Mouse (Mus musculus): ENCODE data around the gene Crybb3. TPM values are rescaled to one million over a fixed set of nuclear protein-coding genes. Genes with fewer than 3 reads are reported as not detected.

Crybb3 gene
- total RNA-seq, 1 experiment: 1.2 TPM

GRCm38 (mm10) chr5:113108165-113108764, 26.9 kb upstream of the Crybb3 start:
- in situ Hi-C loops (cut with MboI; ENCODE audit: low sequenced_read_pairs in 2 of 2, unreplicated experiment in 2 of 2): loop anchor here in 1 of 2 experiments (10.0 kb wide), 1 partner anchor 47 kb away; no protein-coding TSS in a partner anchor
- H3K36me3 ChIP-seq (ENCODE audit: control insufficient read depth, insufficient read depth, low read length, poor library complexity, severe bottlenecking): no peaks in the 10 kb centered on the region
- no peaks in the 10 kb centered on the region for H3K9me3 ChIP-seq (ENCODE audit: control insufficient read depth, insufficient read depth, low read depth, low read length)
- no peak overlapping the region for H3K9ac ChIP-seq (ENCODE audit: insufficient read depth, low read depth, low read length, poor library complexity, severe bottlenecking)
- no peak overlapping the region for H3K27ac ChIP-seq (ENCODE audit: insufficient read depth, low read depth, low read length, poor library complexity, severe bottlenecking)
- H3K4me3 ChIP-seq (ENCODE audit: insufficient read depth in 1 of 2, low read depth in 1 of 2, low read length in 2 of 2, poor library complexity in 1 of 2, severe bottlenecking in 1 of 2): no peak overlapping the region
- DNase-seq (ENCODE audit: low read depth, low spot score): no peak
- H3K4me1 ChIP-seq (ENCODE audit: control insufficient read depth in 2 of 2, insufficient read depth in 2 of 2, low read length in 2 of 2, poor library complexity in 1 of 2): peaks cover 0 to 13% of the 10 kb centered on the region in 2 experiments; a peak in 2 of 4 replicates
- TF ChIP-seq HCFC1 (IDR thresholded peaks at IDR 0.05; ENCODE audit: borderline replicate concordance, insufficient read depth, low read length) (no peak), MAFK (IDR thresholded peaks at IDR 0.05; ENCODE audit: insufficient read depth, low read depth, low read length) (no peak), ZNF384 (IDR thresholded peaks at IDR 0.05; ENCODE audit: low read depth, low read length) (no peak), CHD2 (IDR thresholded peaks at IDR 0.05; ENCODE audit: low read depth, low read length) (no peak), ZC3H11A (IDR thresholded peaks at IDR 0.05; ENCODE audit: borderline replicate concordance, low read depth, low read length) (no peak)

GRCm38 (mm10) chr5:113107709-113108108, 26.3 kb upstream of the Crybb3 start:
- Histone ChIP-seq H3K4me1 (ENCODE audit: control insufficient read depth in 2 of 2, insufficient read depth in 2 of 2, low read length in 2 of 2, poor library complexity in 1 of 2) (peaks cover 0 to 11% of the 10 kb centered on the region in 2 experiments; a peak in 2 of 4 replicates), H3K9ac (ENCODE audit: insufficient read depth, low read depth, low read length, poor library complexity, severe bottlenecking) (no peak overlapping the region), H3K27ac (ENCODE audit: insufficient read depth, low read depth, low read length, poor library complexity, severe bottlenecking) (no peak overlapping the region), H3K9me3 (ENCODE audit: control insufficient read depth, insufficient read depth, low read depth, low read length) (no peaks in the 10 kb centered on the region), H3K4me3 (ENCODE audit: insufficient read depth in 1 of 2, low read depth in 1 of 2, low read length in 2 of 2, poor library complexity in 1 of 2, severe bottlenecking in 1 of 2) (no peak overlapping the region), H3K36me3 (ENCODE audit: control insufficient read depth, insufficient read depth, low read length, poor library complexity, severe bottlenecking) (no peaks in the 10 kb centered on the region)
- TF ChIP-seq ZC3H11A (IDR thresholded peaks at IDR 0.05; ENCODE audit: borderline replicate concordance, low read depth, low read length) (no peak), ZNF384 (IDR thresholded peaks at IDR 0.05; ENCODE audit: low read depth, low read length) (no peak), MAFK (IDR thresholded peaks at IDR 0.05; ENCODE audit: insufficient read depth, low read depth, low read length) (no peak), HCFC1 (IDR thresholded peaks at IDR 0.05; ENCODE audit: borderline replicate concordance, insufficient read depth, low read length) (no peak), CHD2 (IDR thresholded peaks at IDR 0.05; ENCODE audit: low read depth, low read length) (no peak)
- in situ Hi-C loops (cut with MboI; ENCODE audit: low sequenced_read_pairs in 2 of 2, unreplicated experiment in 2 of 2): loop anchor here in 1 of 2 experiments (10.0 kb wide), 1 partner anchor 47 kb away; no protein-coding TSS in a partner anchor
- no peak for DNase-seq (ENCODE audit: low read depth, low spot score)

GRCm38 (mm10) chr5:113106594-113106993, 25.2 kb upstream of the Crybb3 start:
- no peak for DNase-seq (ENCODE audit: low read depth, low spot score)
- in situ Hi-C loops (cut with MboI; ENCODE audit: low sequenced_read_pairs in 2 of 2, unreplicated experiment in 2 of 2): loop anchor here in 1 of 2 experiments (10.0 kb wide), 1 partner anchor 48 kb away; no protein-coding TSS in a partner anchor
- no peaks in the 10 kb centered on the region for H3K36me3 ChIP-seq (ENCODE audit: control insufficient read depth, insufficient read depth, low read length, poor library complexity, severe bottlenecking)
- no peak overlapping the region for H3K27ac ChIP-seq (ENCODE audit: insufficient read depth, low read depth, low read length, poor library complexity, severe bottlenecking)
- H3K9ac ChIP-seq (ENCODE audit: insufficient read depth, low read depth, low read length, poor library complexity, severe bottlenecking): no peak overlapping the region
- TF ChIP-seq MAFK (IDR thresholded peaks at IDR 0.05; ENCODE audit: insufficient read depth, low read depth, low read length) (no peak), ZNF384 (IDR thresholded peaks at IDR 0.05; ENCODE audit: low read depth, low read length) (no peak), HCFC1 (IDR thresholded peaks at IDR 0.05; ENCODE audit: borderline replicate concordance, insufficient read depth, low read length) (no peak), ZC3H11A (IDR thresholded peaks at IDR 0.05; ENCODE audit: borderline replicate concordance, low read depth, low read length) (no peak), CHD2 (IDR thresholded peaks at IDR 0.05; ENCODE audit: low read depth, low read length) (no peak)
- no peak overlapping the region for H3K4me3 ChIP-seq (ENCODE audit: insufficient read depth in 1 of 2, low read depth in 1 of 2, low read length in 2 of 2, poor library complexity in 1 of 2, severe bottlenecking in 1 of 2)
- H3K9me3 ChIP-seq (ENCODE audit: control insufficient read depth, insufficient read depth, low read depth, low read length): no peaks in the 10 kb centered on the region
- peaks cover 0 to 9% of the 10 kb centered on the region in 2 experiments; a peak in 2 of 4 replicates for H3K4me1 ChIP-seq (ENCODE audit: control insufficient read depth in 2 of 2, insufficient read depth in 2 of 2, low read length in 2 of 2, poor library complexity in 1 of 2)

- H3K9ac ChIP-seq (ENCODE audit: insufficient read depth, low read depth, low read length, poor library complexity, severe bottlenecking): no peak overlapping the region
These were observed 24.1 kb upstream of the Crybb3 start for GRCm38 (mm10) chr5:113105481-113105880.

More at GRCm38 (mm10) chr5:113105481-113105880, 24.1 kb upstream of the Crybb3 start:
- H3K27ac ChIP-seq (ENCODE audit: insufficient read depth, low read depth, low read length, poor library complexity, severe bottlenecking): no peak overlapping the region
- TF ChIP-seq CHD2 (IDR thresholded peaks at IDR 0.05; ENCODE audit: low read depth, low read length) (no peak), MAFK (IDR thresholded peaks at IDR 0.05; ENCODE audit: insufficient read depth, low read depth, low read length) (no peak), ZC3H11A (IDR thresholded peaks at IDR 0.05; ENCODE audit: borderline replicate concordance, low read depth, low read length) (no peak), HCFC1 (IDR thresholded peaks at IDR 0.05; ENCODE audit: borderline replicate concordance, insufficient read depth, low read length) (no peak), ZNF384 (IDR thresholded peaks at IDR 0.05; ENCODE audit: low read depth, low read length) (no peak)
- in situ Hi-C loops (cut with MboI; ENCODE audit: low sequenced_read_pairs in 2 of 2, unreplicated experiment in 2 of 2): loop anchor here in 1 of 2 experiments (10.0 kb wide), 1 partner anchor 49 kb away; no protein-coding TSS in a partner anchor
- H3K36me3 ChIP-seq (ENCODE audit: control insufficient read depth, insufficient read depth, low read length, poor library complexity, severe bottlenecking): no peaks in the 10 kb centered on the region
- H3K4me3 ChIP-seq (ENCODE audit: insufficient read depth in 1 of 2, low read depth in 1 of 2, low read length in 2 of 2, poor library complexity in 1 of 2, severe bottlenecking in 1 of 2): no peak overlapping the region
- no peaks in the 10 kb centered on the region for H3K9me3 ChIP-seq (ENCODE audit: control insufficient read depth, insufficient read depth, low read depth, low read length)
- DNase-seq (ENCODE audit: low read depth, low spot score): no peak
- peaks cover 0 to 3% of the 10 kb centered on the region in 2 experiments; a peak in 1 of 4 replicates for H3K4me1 ChIP-seq (ENCODE audit: control insufficient read depth in 2 of 2, insufficient read depth in 2 of 2, low read length in 2 of 2, poor library complexity in 1 of 2)

Data from ES-E14 (cell line).